Mouse (Mus musculus): ENCODE data around the gene Hoxd4. TPM values are rescaled to one million over a fixed set of nuclear protein-coding genes. Genes with fewer than 3 reads are reported as not detected.
A peak's percentile ranks its signal among the peaks of the same experiment; 100 is the strongest.

Gene Hoxd4
- polyA plus RNA-seq, 1 experiment from 2014 or later, result 0.20 TPM

GRCm38 (mm10) chr2:74751861-74752260 lies 40.1 kb downstream of the Hoxd4 start:
- ATAC-seq, result no peak
- no peaks in the 10 kb centered on the region for H3K9me3 ChIP-seq (ENCODE audit: control insufficient read depth)
- H3K4me1 ChIP-seq (replicated peaks; ENCODE audit: control insufficient read depth, insufficient read depth, low read length), result no peaks in the 10 kb centered on the region
- H3K27me3 ChIP-seq (replicated peaks; ENCODE audit: control insufficient read depth, insufficient read depth, low read length), result peaks cover 85% of the 10 kb centered on the region
- TF ChIP-seq CTCF (IDR thresholded peaks at IDR 0.05; ENCODE audit: low read depth), result no peak
- H3K4me3 ChIP-seq (ENCODE audit: low read depth, low read length), result no peak overlapping the region
- no peak overlapping the region for H3K27ac ChIP-seq (ENCODE audit: low read depth, low read length)
- no peaks in the 10 kb centered on the region for H3K36me3 ChIP-seq (ENCODE audit: control insufficient read depth, insufficient read depth)
- 86% methylated on average over 1 of the region's 1 CpGs for WGBS
- no peak overlapping the region for H3K9ac ChIP-seq (ENCODE audit: low read depth, low read length)
- H3K4me2 ChIP-seq (replicated peaks; ENCODE audit: low read depth), result no peak overlapping the region

- no peaks in the 10 kb centered on the region for H3K4me1 ChIP-seq (replicated peaks; ENCODE audit: control insufficient read depth, insufficient read depth, low read length)
- no peak for ATAC-seq
- no peaks in the 10 kb centered on the region for H3K36me3 ChIP-seq (ENCODE audit: control insufficient read depth, insufficient read depth)
- no peak overlapping the region for H3K27ac ChIP-seq (ENCODE audit: low read depth, low read length)
- H3K4me3 ChIP-seq (ENCODE audit: low read depth, low read length), result peak overlapping the region; percentile 26
- peak overlapping the region; percentile 56 for H3K4me2 ChIP-seq (replicated peaks; ENCODE audit: low read depth)
- peaks cover 82% of the 10 kb centered on the region for H3K27me3 ChIP-seq (replicated peaks; ENCODE audit: control insufficient read depth, insufficient read depth, low read length)
- no peak for TF ChIP-seq CTCF (IDR thresholded peaks at IDR 0.05; ENCODE audit: low read depth)
- H3K9ac ChIP-seq (ENCODE audit: low read depth, low read length), result no peak overlapping the region
- WGBS, result 6% methylated on average over 45 of the region's 45 CpGs
- no peaks in the 10 kb centered on the region for H3K9me3 ChIP-seq (ENCODE audit: control insufficient read depth)
These were observed 40.9 kb downstream of the Hoxd4 start for GRCm38 (mm10) chr2:74752431-74753174.

GRCm38 (mm10) chr2:74753175-74753523 lies 41.4 kb downstream of the Hoxd4 start:
- Histone ChIP-seq H3K9ac (ENCODE audit: low read depth, low read length) (no peak overlapping the region), H3K4me3 (ENCODE audit: low read depth, low read length) (peak overlapping the region; percentile 26), H3K27me3 (replicated peaks; ENCODE audit: control insufficient read depth, insufficient read depth, low read length) (peaks cover 83% of the 10 kb centered on the region), H3K36me3 (ENCODE audit: control insufficient read depth, insufficient read depth) (no peaks in the 10 kb centered on the region), H3K4me2 (replicated peaks; ENCODE audit: low read depth) (peak overlapping the region; percentile 56), H3K27ac (ENCODE audit: low read depth, low read length) (no peak overlapping the region), H3K4me1 (replicated peaks; ENCODE audit: control insufficient read depth, insufficient read depth, low read length) (no peaks in the 10 kb centered on the region), H3K9me3 (ENCODE audit: control insufficient read depth) (no peaks in the 10 kb centered on the region)
- 6% methylated on average over 24 of the region's 25 CpGs for WGBS
- no peak for TF ChIP-seq CTCF (IDR thresholded peaks at IDR 0.05; ENCODE audit: low read depth)
- ATAC-seq, result no peak

- no peak for ATAC-seq
- Histone ChIP-seq H3K4me2 (replicated peaks; ENCODE audit: low read depth) (no peak overlapping the region), H3K9ac (ENCODE audit: low read depth, low read length) (no peak overlapping the region), H3K4me1 (replicated peaks; ENCODE audit: control insufficient read depth, insufficient read depth, low read length) (no peaks in the 10 kb centered on the region), H3K36me3 (ENCODE audit: control insufficient read depth, insufficient read depth) (no peaks in the 10 kb centered on the region), H3K27ac (ENCODE audit: low read depth, low read length) (no peak overlapping the region), H3K4me3 (ENCODE audit: low read depth, low read length) (no peak overlapping the region), H3K9me3 (ENCODE audit: control insufficient read depth) (no peaks in the 10 kb centered on the region), H3K27me3 (replicated peaks; ENCODE audit: control insufficient read depth, insufficient read depth, low read length) (peaks cover 83% of the 10 kb centered on the region)
- 49% methylated on average over 5 of the region's 5 CpGs for WGBS
- TF ChIP-seq CTCF (IDR thresholded peaks at IDR 0.05; ENCODE audit: low read depth), result no peak
These were observed 42.0 kb downstream of the Hoxd4 start for GRCm38 (mm10) chr2:74753711-74754110.

GRCm38 (mm10) chr2:74760146-74760545 lies 48.4 kb downstream of the Hoxd4 start:
- Histone ChIP-seq H3K9ac (ENCODE audit: low read depth, low read length) (no peak overlapping the region), H3K4me2 (replicated peaks; ENCODE audit: low read depth) (no peak overlapping the region), H3K4me1 (replicated peaks; ENCODE audit: control insufficient read depth, insufficient read depth, low read length) (peaks cover 5% of the 10 kb centered on the region; the same call in 1 of the 2 replicates), H3K36me3 (ENCODE audit: control insufficient read depth, insufficient read depth) (no peaks in the 10 kb centered on the region), H3K9me3 (ENCODE audit: control insufficient read depth) (no peaks in the 10 kb centered on the region), H3K4me3 (ENCODE audit: low read depth, low read length) (no peak overlapping the region), H3K27me3 (replicated peaks; ENCODE audit: control insufficient read depth, insufficient read depth, low read length) (peaks cover 74% of the 10 kb centered on the region), H3K27ac (ENCODE audit: low read depth, low read length) (no peak overlapping the region)
- no peak for ATAC-seq
- WGBS, result 18% methylated on average over 1 of the region's 1 CpGs
- TF ChIP-seq CTCF (IDR thresholded peaks at IDR 0.05; ENCODE audit: low read depth), result no peak

DNA sequence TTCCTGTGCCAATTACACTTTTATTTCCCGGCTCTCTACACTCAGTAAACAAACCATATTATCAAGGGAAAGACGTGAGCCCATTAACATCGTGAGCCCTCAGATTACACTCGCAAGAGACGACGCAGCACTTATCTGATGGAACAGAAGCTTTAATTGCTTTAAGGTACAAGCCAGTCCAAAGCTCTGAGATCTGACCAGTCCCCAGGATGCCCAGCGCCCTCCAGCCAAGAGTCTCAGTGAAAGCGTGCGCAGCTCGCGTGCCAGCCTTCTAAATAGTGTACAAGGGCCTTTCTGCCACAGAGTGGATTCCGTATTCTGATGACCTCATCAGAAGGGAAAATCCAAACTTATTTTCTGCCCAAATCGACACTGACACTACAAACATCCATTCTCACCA lies 50.2 kb downstream of the Hoxd4 start:
- Histone ChIP-seq H3K27me3 (replicated peaks; ENCODE audit: control insufficient read depth, insufficient read depth, low read length) (peaks cover 81% of the 10 kb centered on the region), H3K4me1 (replicated peaks; ENCODE audit: control insufficient read depth, insufficient read depth, low read length) (peaks cover 5% of the 10 kb centered on the region; the same call in 1 of the 2 replicates), H3K9me3 (ENCODE audit: control insufficient read depth) (no peaks in the 10 kb centered on the region), H3K4me3 (ENCODE audit: low read depth, low read length) (no peak overlapping the region), H3K9ac (ENCODE audit: low read depth, low read length) (no peak overlapping the region), H3K4me2 (replicated peaks; ENCODE audit: low read depth) (peak overlapping the region; percentile 78; the same call in 1 of the 2 replicates), H3K27ac (ENCODE audit: low read depth, low read length) (no peak overlapping the region), H3K36me3 (ENCODE audit: control insufficient read depth, insufficient read depth) (no peaks in the 10 kb centered on the region)
- 6% methylated on average over 13 of the region's 13 CpGs for WGBS
- no peak for TF ChIP-seq CTCF (IDR thresholded peaks at IDR 0.05; ENCODE audit: low read depth)
- 0 out of 2 replicates have a peak, but pooled peaks have one; percentile 8 for ATAC-seq
